Mouse (Mus musculus): ENCODE data around the gene Dnajc5.
"Not testable (repeated sequence)": the region's sequence is repeated elsewhere in the genome, so short reads cannot be mapped to it uniquely, and the experiment has no call there.

The Dnajc5 gene

DNA sequence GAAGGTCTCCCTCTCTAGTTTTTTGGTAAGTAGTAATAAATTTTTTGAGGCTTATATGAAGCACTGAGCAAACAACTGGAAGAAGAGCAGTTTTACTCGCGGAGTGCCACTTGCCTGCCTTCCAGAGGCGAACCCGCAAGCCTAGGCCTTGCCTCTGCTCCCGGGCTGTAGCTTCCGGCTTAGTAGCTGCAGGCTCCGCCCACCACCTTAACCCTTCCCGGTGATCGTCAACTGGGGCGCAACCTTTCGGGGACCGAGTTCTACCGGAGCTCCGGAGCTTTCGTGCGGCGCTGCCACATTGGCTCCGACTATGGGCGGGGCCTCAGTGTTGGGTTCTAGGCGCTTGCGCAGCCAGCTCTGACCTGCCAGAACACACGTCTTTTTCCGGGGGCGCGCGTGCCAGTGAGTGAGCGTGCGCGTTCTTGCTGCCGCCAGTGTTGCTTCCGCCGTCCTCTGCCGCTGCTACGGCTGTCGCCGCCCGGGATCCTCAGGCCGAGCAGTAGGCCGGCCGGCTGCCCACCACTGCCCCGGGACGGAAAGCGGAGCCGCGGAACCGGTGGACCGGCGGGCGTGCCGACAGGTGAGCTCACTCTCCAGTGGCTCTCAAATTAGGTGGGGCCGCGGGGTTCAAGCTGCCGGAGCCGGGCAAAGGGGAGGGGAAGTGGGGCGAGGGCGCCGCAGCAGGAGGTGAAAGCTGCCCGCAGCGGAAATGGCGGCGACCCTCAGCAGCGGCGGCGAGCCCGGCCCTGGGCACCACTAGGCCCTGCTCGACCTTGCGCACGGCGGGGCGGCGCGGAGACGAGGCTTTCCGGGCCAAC lies at the start of gene Dnajc5:
TSS of gene Dnajc5 (plus strand) at position 368 of the 818 bp plus-strand sequence.
- DNase-seq = peak; percentile 96 to 97

DNA sequence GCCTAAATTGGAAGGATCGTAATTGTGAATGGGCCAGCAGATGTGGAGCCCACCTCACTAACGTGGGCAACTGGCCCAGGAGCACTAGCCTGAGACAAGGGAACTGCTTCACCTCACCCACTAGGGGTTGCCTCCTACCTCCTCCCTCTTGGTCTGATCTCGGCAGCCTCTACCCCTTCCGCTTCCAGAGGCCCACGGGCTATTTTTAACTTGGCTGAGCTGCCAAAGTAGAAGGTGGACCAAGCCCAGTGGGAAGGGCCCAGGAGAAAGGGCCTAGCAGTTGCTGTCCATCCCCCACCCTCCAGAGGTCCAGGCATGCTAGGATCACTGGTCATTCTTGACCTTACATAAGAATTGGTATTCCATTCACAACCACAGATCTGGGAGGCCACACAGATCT lies 49.0 kb upstream of the Dnajc5 start:
- DNase-seq = no peak

DNA sequence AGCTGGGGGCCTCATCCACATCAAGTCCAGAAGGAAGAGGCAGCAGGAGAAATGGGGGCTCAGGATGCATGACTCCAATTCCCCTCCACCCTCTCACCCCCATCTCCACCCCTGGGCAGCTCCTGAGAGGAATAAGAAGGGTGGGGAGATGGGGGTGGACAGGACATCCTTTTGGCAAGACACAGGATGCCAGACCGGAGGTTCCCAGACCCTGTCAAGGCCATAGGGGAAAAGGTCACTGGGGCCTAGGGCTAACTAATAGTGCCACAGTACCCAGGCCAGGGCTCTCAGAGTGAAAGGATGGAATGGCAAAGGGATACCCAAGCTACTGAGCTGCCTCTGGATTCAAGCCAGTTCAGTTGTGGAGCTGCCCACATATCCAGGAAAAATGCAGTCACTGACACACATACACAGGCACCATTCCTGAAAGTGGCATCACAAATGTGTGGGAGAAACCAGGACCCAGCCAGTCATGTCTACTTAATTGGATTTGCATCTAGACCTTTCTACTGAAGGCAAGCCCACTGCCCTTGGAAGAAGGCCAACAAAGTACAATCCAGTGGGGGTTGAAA lies 47.9 kb upstream of the Dnajc5 start:
- DNase-seq = no peak

DNA sequence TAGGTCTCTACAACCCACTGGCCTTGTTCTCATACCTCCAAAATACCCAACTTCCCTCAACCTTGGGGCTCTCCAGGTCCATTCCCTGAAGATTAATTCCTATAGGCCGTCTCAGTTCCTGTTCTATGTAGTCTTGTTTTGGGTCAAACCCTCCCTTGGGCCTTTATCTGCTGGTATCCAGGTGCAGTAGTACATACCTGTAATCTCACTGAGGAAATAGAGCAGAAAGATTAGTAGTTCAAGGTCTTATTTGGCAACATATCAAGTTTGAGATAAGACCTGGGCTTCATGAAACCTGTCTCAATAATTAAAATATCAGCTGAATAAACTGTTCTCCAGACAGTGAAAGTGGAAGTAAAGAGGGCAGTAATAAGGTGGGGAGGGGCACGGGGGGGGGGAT lies 37.2 kb upstream of the Dnajc5 start:
- no peak for DNase-seq

DNA sequence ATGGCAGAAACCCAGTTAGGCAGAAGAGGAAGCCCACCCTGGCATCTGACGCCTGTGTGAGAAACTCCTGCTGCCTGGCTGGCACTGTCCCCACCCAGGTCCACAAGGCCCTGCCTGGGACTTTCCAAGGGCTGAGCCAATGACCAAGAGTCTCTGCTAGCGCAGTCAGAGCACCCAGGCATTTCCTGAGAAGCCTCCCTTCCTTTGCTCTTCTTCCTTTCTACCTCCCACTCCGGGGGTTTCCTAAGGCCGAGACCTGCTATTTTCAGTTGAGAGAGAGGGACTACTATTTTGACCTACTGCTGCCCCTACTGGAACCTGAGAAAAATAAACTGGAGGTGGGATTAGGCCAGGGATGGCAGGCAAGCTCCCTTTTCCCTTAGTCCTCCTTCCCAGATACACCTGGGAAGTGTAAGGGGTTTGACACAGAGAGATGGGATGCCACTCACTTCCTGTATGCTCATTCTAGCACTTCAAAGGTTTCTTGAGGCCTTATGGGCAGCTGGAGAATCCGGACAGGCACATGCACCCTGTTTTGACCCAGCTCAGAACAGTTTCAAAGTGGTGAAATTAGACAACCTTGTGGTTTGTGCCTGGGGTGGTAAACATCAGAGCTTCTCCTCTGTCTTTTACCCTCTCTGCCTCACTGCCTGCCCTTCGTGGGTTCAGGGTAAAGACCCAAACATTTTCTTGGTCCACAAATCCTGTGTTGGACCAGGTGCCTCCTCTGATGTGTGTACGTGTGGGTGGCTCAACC lies 36.5 kb upstream of the Dnajc5 start:
- peak; percentile 51 to 54 for DNase-seq

DNA sequence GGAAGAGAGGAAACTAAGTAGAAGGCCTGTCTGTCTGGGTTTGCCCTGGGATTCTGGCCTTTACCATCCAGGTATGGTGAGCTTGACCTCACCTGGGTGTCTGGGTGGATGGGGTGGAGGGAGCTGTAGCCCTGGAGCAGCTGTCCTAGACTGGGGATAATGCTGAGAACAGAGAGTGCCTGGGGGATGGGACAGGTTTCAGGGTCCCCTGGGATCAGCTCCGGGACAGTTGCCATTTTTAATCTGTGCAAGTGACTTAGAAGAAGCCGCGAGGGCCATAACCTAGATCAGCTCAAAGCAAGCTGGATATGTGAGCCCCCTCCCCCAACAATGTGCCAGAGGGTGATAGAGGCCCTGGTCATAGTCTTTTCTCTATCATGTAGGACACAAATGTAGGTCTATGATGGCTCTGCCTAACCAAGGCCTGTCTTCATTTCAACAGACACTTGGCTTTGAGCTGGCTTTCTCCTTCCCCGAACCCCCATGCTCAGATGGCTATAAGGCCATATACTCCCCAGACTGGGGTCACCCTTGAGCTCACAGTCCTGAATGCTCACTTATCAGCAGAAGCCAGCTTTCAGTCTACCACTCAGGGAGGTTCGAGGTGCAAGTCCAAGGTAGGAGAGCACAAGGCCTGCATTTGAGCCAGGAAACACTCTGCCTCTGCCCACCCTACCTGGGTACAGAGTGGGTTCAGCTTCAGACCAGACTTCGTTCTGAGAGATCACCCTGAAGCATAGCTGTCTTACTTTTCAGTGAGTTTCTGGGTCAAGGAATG lies 35.6 kb upstream of the Dnajc5 start:
- DNase-seq = no peak

DNA sequence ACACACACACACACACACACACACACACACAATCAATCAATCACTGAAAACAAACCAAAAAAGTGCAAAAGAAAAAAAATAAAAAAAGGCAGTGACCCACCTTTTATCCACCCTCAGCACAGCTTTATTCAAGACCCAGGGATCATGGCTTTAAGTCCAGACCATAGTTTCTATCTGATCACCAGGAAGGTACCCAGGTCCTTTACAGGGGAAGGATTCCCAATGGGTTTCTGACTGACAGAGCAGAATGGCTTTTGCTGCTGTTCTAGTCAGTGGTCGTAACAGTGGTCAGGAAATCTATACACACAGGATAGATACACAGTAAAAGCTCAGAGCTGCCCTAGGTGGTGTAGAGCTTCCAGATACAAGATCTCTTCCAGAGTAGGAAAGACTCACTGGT lies 34.5 kb upstream of the Dnajc5 start:
- DNase-seq = no peak

DNA sequence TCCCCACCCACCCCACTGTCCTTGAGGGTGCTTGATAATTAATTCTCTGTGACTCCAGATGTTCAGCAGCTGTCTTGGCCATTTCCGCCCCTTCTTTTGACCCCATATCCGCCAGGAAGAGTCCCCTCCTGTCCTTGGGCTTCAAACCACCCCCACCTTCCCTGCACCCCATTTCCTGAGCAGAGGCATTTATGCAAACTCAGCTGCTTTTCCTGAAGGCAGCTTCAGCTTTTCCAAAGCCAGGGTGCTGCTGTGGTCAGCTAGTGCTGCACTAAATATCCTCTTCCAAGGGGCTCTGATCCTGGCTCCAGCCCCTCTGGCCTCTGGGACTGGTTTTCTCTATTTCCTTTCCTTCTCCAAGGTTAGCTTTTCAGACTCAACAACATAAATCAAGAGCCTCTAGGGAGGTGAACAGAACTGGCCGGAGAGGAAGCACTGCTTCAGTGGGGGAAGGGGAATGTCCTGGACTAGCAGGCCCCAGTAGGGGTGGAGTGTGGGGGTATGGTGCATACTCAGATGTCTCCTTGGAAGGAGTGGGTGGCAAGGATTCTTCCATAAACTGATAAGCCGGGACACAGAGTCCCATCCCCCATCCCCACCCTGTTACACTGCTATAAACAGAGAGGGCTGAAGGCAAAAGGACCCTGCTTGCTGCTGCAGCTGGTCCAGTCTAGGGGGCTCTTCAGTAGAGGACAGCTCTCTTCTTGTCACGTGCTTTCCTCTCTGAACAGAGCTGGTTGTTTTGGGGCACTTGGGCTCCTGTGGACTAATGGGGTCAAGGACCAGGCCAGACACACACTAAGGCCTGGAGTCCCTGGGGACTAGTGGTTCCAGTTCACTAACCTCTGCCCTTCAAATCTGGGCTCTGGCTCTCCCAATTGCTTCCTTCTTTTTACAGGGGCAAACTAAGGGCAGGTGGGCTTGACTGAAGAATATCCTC lies 32.7 kb upstream of the Dnajc5 start:
- no peak for DNase-seq

DNA sequence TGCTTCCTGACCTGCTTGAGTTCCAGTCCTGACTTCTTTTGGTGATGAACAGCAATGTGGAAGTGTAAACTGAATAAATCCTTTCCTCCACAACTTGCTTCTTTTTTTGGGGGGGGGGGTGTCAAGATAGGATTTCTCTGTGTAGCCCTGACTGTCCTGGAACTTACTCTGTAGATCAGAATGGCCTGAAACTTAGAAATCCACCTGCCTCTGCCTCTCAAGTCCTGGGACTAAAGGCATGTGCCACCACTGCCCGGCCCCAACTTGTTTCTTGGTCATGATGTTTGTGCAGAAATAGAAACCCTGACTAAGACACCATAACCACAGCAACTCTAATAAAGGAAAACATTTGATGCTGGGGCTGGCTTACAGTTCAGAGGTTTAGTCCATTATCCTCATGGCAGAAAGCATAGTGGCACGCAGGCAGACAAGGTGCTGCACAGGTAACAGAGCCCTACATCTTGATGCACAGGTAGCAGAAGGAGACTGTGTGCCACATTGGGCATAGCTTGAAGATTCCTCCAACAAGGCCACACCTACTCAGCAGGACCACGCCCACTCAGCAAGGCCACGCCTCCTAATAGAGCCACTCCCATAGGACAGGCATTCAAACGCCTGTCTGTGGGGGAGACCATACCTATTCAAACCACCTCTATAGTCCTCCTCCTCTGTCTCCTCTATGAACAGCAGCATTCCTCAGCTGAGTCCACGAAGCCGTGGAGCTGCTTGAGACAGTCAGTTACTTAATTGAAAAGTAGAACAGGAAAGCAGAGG lies 28.7 kb upstream of the Dnajc5 start:
- peak; percentile 64 to 78 for DNase-seq

DNA sequence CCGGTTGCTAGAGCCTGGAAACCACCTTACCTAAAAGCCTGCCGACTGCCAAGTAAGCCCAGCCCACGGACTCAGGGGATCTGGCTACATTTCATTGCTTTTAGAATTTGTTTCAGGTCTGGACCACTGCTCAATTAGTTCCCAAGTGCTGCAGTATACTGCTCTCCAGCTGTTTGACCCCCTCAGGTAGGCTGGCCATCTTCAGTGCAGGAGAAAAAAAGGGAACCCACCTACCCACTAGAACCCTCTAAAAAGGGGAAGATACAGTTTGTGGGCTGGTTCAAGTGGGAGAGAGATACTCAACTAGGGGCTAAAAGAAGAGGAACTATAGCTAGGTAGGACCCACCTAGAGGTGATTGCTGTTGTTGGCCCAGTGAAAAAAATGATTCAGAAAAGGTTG lies 28.1 kb upstream of the Dnajc5 start:
- no peak for DNase-seq

DNA sequence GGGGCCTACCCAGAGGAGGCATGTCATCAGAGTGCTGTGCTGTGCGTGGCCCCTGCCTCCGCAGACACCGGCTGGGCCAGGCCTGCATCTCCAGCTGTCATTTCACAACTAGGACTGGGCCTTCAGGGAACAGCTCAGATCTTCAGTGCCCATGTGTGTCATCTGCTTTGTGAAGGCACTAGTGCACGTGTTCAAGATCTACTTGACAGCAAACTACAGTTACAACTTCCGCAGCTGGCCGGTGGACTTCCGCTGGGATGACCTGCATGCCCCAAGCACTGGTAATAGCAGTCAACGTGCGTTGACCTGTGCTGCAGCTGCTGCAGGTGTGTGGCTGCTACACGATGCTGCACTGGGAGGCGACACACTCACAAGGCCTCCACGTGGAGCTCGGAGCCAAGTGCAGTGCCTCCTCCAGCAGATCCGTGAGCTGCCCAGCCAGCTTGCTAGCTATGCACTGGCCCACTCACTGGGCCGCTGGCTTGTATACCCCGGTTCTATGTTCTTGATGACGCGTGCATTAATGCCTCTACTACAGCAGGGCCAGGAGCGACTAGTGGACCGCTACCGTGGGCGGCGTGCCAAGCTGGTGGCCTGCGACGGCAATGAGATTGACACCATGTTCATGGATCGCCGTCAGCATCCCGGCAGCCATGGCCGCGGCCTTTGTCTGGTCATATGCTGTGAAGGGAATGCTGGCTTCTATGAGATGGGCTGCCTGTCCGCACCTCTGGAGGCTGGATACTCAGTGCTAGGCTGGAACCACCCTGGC lies 26.9 kb upstream of the Dnajc5 start, which contains the start of gene Abhd16b:
TSS of gene Abhd16b (plus strand) at position 51 of the 772 bp plus-strand sequence.
- no peak for DNase-seq

DNA sequence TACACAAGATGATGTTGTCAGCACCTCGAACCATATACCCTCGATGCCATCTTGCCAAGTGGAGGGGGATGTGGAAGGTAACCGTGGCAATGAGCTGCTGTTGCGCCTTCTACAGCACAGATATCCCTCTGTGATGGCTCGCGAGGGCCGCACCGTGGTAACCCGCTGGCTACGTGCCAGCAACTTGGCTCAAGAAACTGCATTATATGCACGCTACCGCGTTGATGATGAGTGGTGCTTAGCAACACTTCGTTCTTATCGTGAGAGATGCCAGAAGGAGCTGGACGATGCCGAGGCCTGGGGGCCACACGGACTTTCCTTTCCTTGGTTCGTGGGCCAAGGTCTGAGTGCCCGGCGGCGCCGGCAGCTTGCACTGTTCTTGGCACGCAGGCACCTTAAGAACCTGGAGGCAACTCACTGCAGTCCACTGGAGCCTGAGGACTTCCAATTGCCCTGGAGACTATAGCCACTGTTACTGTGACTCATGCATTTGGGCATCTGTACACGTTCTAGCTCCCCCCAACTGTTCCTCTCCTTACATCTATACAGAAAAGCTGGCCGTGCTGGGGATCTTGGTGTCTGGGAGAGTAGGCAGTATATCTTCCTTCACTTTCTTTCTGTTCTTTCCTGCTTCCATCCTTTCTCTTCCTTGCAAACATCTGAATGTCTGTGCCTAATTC lies 25.9 kb upstream of the Dnajc5 start:
- no peak for DNase-seq

DNA sequence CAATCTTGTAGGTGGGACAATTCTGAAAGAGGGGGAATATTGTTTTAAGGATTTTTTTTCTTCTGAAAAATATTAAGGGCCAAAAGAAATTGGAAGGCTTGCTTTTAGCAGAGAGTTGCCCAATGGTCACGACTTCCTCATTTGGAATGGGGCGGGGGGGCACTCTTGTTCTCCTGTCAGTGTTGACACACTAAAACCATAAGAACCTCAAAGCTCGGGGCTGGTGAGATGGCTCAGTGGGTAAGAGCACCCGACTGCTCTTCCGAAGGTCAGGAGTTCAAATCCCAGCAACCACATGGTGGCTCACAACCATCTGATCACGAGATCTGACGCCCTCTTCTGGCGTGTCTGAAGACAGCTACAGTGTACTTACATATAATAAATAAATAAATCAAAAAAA lies 24.4 kb upstream of the Dnajc5 start:
- DNase-seq = not testable (repeated sequence)

DNA sequence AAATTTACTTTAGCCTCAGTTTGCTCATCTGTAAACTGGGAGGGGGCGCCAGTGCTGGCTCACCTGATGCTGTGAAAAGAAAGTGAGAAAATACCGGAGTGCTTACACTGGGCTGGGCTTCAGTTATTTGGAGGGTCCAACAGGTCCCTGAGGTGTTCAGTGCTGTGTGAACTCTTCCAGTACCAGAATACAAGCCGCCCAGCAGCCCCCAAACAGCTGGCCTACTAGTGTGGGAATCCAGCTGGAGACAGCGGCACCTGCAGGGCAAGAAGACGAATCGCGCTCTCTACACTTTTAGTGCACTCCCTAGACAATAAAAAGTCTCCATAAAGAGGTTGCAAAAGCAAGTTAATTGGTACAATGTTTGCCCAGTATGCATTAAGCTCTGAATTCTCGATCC lies 24.0 kb upstream of the Dnajc5 start:
- peak; percentile 38 to 67 for DNase-seq

DNA sequence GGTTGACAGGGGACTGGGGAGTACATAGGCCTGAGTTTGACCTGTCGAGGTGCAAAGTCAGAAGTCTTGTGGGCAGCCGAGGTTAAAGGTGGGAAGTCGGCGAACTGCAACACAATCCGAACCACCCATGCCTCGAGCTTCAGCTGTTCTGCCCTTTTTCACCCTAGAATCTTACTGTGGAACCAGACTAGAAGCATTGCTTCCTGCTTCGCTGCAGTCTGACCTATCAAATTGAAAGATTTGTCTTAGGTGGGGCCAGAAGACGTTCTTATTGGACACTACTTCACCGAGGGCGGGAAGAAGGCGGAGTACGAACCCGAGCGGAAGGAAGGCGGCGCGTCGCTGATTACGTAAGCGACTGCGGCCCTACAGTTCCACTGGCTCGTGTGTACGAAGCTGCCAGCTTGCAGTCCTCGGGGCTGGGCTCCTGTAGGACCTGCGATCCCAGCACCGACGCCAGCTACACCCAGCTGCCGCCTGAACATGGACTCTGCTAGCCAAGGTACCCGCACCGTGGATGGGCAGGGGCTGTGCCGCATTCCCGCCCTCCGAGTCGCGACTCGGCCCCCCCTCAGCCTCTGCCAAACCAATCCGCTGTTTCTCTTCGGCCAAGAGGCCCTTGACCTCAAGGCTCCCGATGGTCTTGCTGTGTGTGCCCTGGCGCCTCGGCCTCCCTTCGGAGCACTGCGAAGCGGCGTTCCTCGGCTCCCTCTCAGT lies 23.3 kb upstream of the Dnajc5 start, which contains the start of gene Tpd52l2:
TSS of gene Tpd52l2 (plus strand) at position 312 of the 717 bp plus-strand sequence.
- peak; percentile 79 to 80 for DNase-seq

DNA sequence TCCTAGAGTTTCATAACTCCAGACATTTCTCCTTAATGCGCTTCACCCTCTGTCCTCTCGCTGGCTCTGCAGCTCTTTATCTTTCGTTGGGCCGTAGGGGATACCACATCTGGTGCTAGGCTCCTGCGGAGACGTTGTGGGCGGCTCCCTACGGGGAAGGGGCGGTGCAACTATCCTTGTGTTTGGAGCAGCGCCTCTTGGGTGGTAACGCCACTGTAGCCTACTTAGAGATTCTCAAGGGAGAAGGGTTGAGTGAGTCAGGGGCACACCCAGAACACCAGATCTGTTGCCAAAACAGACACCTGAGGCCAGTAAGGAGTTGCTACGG lies 22.8 kb upstream of the Dnajc5 start:
- peak; percentile 14 to 25 for DNase-seq

DNA sequence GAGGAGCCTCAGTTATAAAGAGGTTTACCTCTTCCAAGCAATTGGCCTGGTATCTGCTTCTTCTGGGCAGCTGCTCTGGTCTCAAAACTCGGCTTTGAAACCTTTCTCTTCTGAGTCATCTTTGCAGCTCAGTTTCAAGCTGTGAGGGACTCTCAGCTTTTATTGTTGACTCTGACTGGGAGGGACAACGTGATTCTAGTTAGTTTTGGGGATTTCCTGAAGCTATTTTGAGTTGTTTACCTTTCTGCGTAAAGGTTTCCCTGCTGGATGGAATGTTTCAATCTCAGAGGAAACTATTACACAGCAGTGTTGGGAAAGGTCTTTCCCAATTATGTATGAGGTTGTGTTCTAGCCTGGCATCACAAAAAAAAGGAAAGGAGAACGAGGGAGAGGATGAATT lies 21.6 kb upstream of the Dnajc5 start:
- no peak for DNase-seq

DNA sequence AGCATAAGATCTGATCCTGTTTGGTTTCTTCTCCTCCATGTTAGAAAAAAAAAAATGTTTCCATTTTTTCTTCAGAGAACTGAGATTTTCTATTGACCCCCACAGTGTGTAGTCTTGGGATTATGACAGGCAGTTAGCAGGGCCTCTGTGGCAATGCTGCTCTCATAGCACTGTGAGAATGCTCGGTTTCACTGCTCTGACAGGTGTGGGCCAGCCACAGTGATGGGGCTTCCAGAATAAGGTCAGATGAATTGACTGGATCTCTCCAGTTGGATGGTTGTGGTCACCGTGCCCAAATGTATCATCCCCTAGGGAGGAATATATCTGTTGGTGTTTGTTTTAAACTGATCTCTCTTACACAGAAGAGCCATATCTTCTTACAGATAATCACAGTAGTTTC lies 11.1 kb upstream of the Dnajc5 start:
- no peak for DNase-seq

DNA sequence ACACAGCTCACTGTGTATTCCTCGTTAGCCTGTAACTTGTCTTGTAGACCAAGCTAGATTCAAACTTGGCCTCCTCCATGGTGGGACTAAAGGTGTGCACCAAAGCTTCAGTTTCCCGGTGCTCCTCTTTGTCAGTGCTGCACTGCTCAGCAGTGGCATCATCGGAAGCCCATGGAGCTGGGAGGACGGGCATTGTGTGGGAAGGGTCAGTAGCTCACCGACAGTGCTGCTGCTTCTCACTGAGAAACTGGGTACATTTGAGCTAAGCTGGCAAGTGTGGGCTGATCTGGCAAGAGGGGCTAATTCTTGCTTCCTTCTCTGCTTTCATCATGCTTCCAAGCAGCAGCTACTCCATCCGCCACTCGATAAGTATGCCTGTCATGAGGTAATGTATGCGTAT lies 9.1 kb upstream of the Dnajc5 start:
- no peak for DNase-seq

All from spleen, adult 18-20 months (tissue).